Mouse (Mus musculus) liver, postnatal 0 days (tissue): ENCODE measurements around the gene Mpzl2. TPM values are rescaled to one million over a fixed set of nuclear protein-coding genes. Genes with fewer than 3 reads are reported as not detected.

Experiments
- ATAC-seq: fragments of 200-750 bp; cut with Nextera tagmentation; 2 replicates; pipeline ENCODE4 v1.8.0; 2017; ENCODE audit warnings: mild to moderate bottlenecking, moderate library complexity
- DNase-seq: peaks from one replicate; pipeline ENCODE4 v3.0.0-alpha.2; 2016
- H3K27ac ChIP-seq: fragments of 300-500 bp; sonication (generic); 2 replicates; pipeline ENCODE4 v1.5.1; 2014; ENCODE audit warnings: antibody characterized with exemption, moderate library complexity, mild to moderate bottlenecking, low read depth
- H3K27me3 ChIP-seq: fragments of 300-500 bp; sonication (generic); 2 replicates; pipeline ENCODE4 v1.6.1; 2014; ENCODE audit warnings: low read length, control low read depth, mixed read lengths; ENCODE audit not compliant: insufficient read depth
- H3K36me3 ChIP-seq: fragments of 300-500 bp; sonication (generic); replicated peaks from 2 replicates; pipeline ENCODE4 v1.6.1; 2014; ENCODE audit warnings: mild to moderate bottlenecking, control low read depth, low read length, moderate library complexity, mixed read lengths; ENCODE audit not compliant: insufficient read depth
- H3K4me1 ChIP-seq: fragments of 300-500 bp; sonication (generic); 2 replicates; pipeline ENCODE4 v1.6.1; 2014; ENCODE audit warnings: antibody characterized with exemption, mild to moderate bottlenecking, control low read depth; ENCODE audit not compliant: insufficient read depth
- H3K4me2 ChIP-seq: fragments of 300-500 bp; sonication (generic); 2 replicates; pipeline ENCODE4 v1.6.1; 2014; ENCODE audit warnings: low read depth, mild to moderate bottlenecking, low read length, moderate library complexity, mixed read lengths
- H3K4me3 ChIP-seq: fragments of 300-500 bp; sonication (generic); 2 replicates; pipeline ENCODE4 v1.5.1; 2014; ENCODE audit warnings: low read depth, low read length
- H3K9ac ChIP-seq: fragments of 300-500 bp; sonication (generic); replicated peaks from 2 replicates; pipeline ENCODE4 v1.6.1; 2014; ENCODE audit warnings: mild to moderate bottlenecking, moderate library complexity
- H3K9me3 ChIP-seq: fragments of 300-500 bp; sonication (generic); 2 replicates; pipeline ENCODE4 v1.6.1; 2016; ENCODE audit warnings: mild to moderate bottlenecking, control low read depth, low read length, mixed read lengths
- CTCF ChIP-seq: sonication (generic); IDR thresholded peaks from 2 replicates; pipeline ENCODE4 v1.5.1; 2016; ENCODE audit warnings: antibody characterized with exemption, low read depth
- EP300 ChIP-seq: IDR thresholded peaks from 2 replicates; pipeline ENCODE4 v1.6.1; 2016; ENCODE audit warnings: antibody characterized with exemption, low read depth, mild to moderate bottlenecking
- WGBS: fragments of 180-500 bp; shearing (Covaris S2); extraction: QIAGEN DNeasy Blood & Tissue Kit; methylation state at CpG from one replicate; pipeline ENCODE4 v1.1.7; 2014; ENCODE audit not compliant: insufficient replicate concordance; 5-methylcytosine and 5-hydroxymethylcytosine counted together
- polyA plus RNA-seq: library from polyadenylated mRNA; unstranded; fragments of >200 nt; fragmentation: Nextera tagmentation; extraction: Ambion mirVana; gene quantifications from 2 replicates; pipeline ENCODE4 v1.2.1, GENCODE M21; 2015

Mpzl2 gene
- polyA plus RNA-seq, 1 experiment from 2014 or later: 15.7 TPM

GRCm38 (mm10) chr9:45049731-45050130 lies 10.1 kb downstream of the Mpzl2 start:
- peaks cover 12% of the 10 kb centered on the region; the same call in 1 of the 2 replicates for H3K36me3 ChIP-seq
- no peak overlapping the region for H3K4me2 ChIP-seq
- no peaks in the 10 kb centered on the region for H3K9me3 ChIP-seq
- no peak overlapping the region for H3K9ac ChIP-seq
- H3K4me1 ChIP-seq: no peaks in the 10 kb centered on the region
- H3K4me3 ChIP-seq: no peak overlapping the region
- WGBS: 48% methylated on average over 1 of the region's 1 CpGs
- no peak overlapping the region for H3K27ac ChIP-seq
- H3K27me3 ChIP-seq: 0 out of 2 replicates have a peak, but pooled peaks cover 3% of the 10 kb centered on the region
- DNase-seq (no peak), ATAC-seq (no peak)
- no peak for TF ChIP-seq EP300

DNA sequence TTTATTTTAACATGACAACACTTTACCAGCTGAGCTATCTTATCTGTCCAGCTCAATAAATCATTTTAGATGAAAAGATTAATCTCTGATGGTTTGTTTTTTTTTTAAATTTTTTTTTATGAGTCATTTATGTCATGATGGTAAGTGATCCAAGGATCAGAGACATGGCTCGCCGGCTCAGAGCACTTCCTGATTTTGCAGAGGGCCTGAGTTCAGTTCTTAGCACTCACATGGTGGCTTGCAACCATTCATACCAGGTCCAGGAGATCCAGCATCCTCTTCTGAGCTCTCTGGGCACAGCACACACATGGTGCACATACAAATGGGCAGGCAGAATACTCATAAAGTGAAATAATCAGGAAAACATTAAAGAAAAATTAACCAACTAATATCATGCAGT lies 10.7 kb downstream of the Mpzl2 start:
- no peaks in the 10 kb centered on the region; the same call in 1 of the 2 replicates for H3K4me1 ChIP-seq
- H3K4me2 ChIP-seq: no peak overlapping the region
- H3K27me3 ChIP-seq: 0 out of 2 replicates have a peak, but pooled peaks cover 5% of the 10 kb centered on the region
- H3K9me3 ChIP-seq: no peaks in the 10 kb centered on the region
- H3K27ac ChIP-seq: no peak overlapping the region
- WGBS: 83% methylated on average over 2 of the region's 2 CpGs
- H3K36me3 ChIP-seq: peaks cover 9% of the 10 kb centered on the region; the same call in 1 of the 2 replicates
- DNase-seq (no peak), ATAC-seq (no peak)
- H3K9ac ChIP-seq: no peak overlapping the region
- TF ChIP-seq EP300 (no peak), CTCF (no peak)
- H3K4me3 ChIP-seq: no peak overlapping the region

DNA sequence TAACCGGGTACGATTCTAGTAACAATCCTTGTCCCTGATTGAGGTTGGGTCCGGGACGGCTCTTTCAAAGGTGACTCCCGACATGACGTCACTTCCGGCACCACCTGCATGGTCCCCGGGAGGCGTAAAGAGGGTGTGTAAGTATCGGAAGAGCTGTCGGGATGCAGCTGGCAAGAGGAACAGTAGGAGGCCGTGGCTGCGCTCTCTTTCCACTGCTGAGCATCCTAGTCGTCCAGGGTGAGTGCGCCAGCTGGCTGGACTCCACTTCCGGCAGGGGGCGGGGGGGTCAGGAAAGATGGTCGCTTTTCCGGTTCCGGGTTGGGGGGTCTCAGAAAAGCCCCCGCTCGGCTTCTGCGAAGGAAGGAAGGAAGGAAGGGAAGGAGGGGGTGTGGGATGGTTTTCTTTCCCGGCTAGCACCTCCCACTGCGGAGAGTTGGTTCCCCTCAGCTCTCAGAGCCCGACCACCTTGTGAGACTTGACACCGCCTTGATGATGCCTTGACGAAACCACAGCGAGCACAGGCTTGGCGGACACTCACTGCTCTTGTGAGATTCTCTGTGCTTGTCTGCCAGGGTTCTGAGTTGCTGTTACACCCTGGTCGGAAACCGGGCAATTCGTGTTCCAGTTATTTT lies 15.6 kb downstream of the Mpzl2 start, which contains the start of gene Mpzl3:
TSS of gene Mpzl3 (plus strand) at position 105 of the 632 bp plus-strand sequence.
- Histone ChIP-seq H3K4me2 (peak within 1 kb of the TSS; percentile 71), H3K27me3 (0 out of 2 replicates have a peak, but pooled peaks cover 5% of the 10 kb centered on the region), H3K4me1 (no peaks in the 10 kb centered on the region; the same call in 1 of the 2 replicates), H3K27ac (peak within 1 kb of the TSS; percentile 91), H3K9ac (peak within 1 kb of the TSS; percentile 51), H3K36me3 (peaks cover 2% of the 10 kb centered on the region; the same call in 1 of the 2 replicates), H3K9me3 (no peaks in the 10 kb centered on the region), H3K4me3 (peak within 1 kb of the TSS; percentile 53)
- 3% methylated on average over 33 of the region's 33 CpGs for WGBS
- peak; percentile 87 for ATAC-seq
- no peak for TF ChIP-seq EP300
- TF ChIP-seq CTCF: peak; percentile 20; the same call in 1 of the 2 replicates
- DNase-seq: peak; percentile 81

GRCm38 (mm10) chr9:45058304-45058940 lies 18.8 kb downstream of the Mpzl2 start:
- WGBS: 44% methylated on average over 5 of the region's 5 CpGs
- TF ChIP-seq CTCF (no peak), EP300 (no peak)
- no peak for ATAC-seq

DNA sequence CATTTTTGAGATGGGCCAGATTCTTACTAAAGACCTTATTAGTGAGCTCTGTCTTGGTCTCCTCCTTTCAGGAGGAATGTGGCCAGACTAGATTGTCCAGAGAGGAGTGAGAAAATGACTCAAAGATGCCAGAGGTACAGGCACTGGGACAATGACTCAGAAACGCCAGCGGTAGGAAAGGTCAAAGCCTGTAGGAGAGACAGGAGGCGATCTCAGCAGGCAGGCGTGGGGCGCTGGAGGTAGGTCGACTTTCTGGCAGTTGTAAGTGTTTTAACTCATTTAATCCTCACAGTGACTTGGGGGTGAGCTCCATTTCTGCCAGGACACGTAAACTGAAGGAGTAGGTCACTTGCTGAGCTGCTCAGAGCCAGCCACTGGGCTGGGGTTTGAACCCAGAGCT lies 20.6 kb downstream of the Mpzl2 start:
- Histone ChIP-seq H3K9ac (no peak overlapping the region), H3K36me3 (0 out of 2 replicates have a peak, but pooled peaks cover 3% of the 10 kb centered on the region), H3K9me3 (no peaks in the 10 kb centered on the region), H3K27me3 (no peaks in the 10 kb centered on the region), H3K4me1 (peaks cover 6% of the 10 kb centered on the region), H3K27ac (no peak overlapping the region), H3K4me3 (no peak overlapping the region), H3K4me2 (no peak overlapping the region)
- 54% methylated on average over 7 of the region's 7 CpGs for WGBS
- no peak for ATAC-seq
- no peak for TF ChIP-seq EP300
- no peak for TF ChIP-seq CTCF
- no peak for DNase-seq

More at GRCm38 (mm10) chr9:45058304-45058940, 18.8 kb downstream of the Mpzl2 start:
- no peaks in the 10 kb centered on the region for H3K9me3 ChIP-seq
- H3K27me3 ChIP-seq: 0 out of 2 replicates have a peak, but pooled peaks cover 3% of the 10 kb centered on the region
- DNase-seq: no peak
- H3K9ac ChIP-seq: no peak overlapping the region
- 0 out of 2 replicates have a peak, but pooled peaks cover 3% of the 10 kb centered on the region for H3K36me3 ChIP-seq
- peaks cover 2% of the 10 kb centered on the region; the same call in 1 of the 2 replicates for H3K4me1 ChIP-seq
- no peak overlapping the region for H3K27ac ChIP-seq
- H3K4me2 ChIP-seq: no peak overlapping the region
- no peak overlapping the region for H3K4me3 ChIP-seq

DNA sequence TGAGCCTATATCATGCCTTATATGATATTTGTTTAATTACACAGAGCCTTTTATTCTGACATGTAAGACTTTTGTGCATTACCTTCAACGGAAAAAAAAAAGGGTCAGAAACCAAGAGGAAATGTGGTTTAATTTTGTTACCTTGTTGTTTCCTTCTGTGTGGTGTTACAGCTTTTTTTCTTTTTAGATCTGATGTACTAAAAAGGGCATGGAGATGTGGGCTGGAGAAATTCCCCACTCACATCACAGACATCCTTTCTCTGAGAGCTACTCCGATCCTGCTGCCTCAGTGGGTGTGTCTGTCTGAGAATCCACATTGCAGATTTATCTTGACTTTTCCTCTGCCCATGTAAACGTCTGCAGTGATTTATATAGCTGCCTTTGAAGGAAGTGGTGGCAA lies 23.1 kb downstream of the Mpzl2 start:
- Histone ChIP-seq H3K4me3 (no peak overlapping the region), H3K4me2 (no peak overlapping the region), H3K9me3 (no peaks in the 10 kb centered on the region), H3K9ac (no peak overlapping the region), H3K36me3 (0 out of 2 replicates have a peak, but pooled peaks cover 3% of the 10 kb centered on the region), H3K27ac (no peak overlapping the region), H3K4me1 (peaks cover 8% of the 10 kb centered on the region; the same call in 1 of the 2 replicates), H3K27me3 (no peaks in the 10 kb centered on the region)
- ATAC-seq: no peak
- DNase-seq: no peak
- WGBS: 38% methylated on average over 3 of the region's 3 CpGs
- no peak for TF ChIP-seq EP300
